ENCODE assay signal across 8 mouse cellular contexts in genomic region chr9:107533791-107534407, GRCm38 (mm10). TPM values are rescaled to one million over a fixed set of nuclear protein-coding genes. Genes with fewer than 3 reads are reported as not detected.
DNase-seq lines count a peak whose midpoint lies in the region; ATAC-seq and TF ChIP-seq lines count a peak whose summit lies in the region.

TSS of gene Tmem115 (plus strand) at chr9:107533945.

- H3K27ac ChIP-seq in embryonic facial prominence, embryonic 14.5 days (replicated peaks; ENCODE audit: low read depth, low read length), result peak within 1 kb of the TSS; percentile 87
- H3K27ac ChIP-seq in heart, adult 2 months, result peak within 1 kb of the TSS; percentile 91
- peak within 1 kb of the TSS; percentile 73 for H3K27ac ChIP-seq in limb, embryonic 14.5 days (replicated peaks; ENCODE audit: low read depth, low read length)
- H3K27ac ChIP-seq in midbrain, postnatal 0 days (ENCODE audit: low read depth, low read length), result peak within 1 kb of the TSS; percentile 81

- peak; percentile 80 for TF ChIP-seq POLR2A in heart, adult 2 months (IDR thresholded peaks at IDR 0.05; ENCODE audit: insufficient read depth, low read depth, low read length)
- peak; percentile 69; the same call in 1 of the 2 replicates for TF ChIP-seq POLR2A in limb, embryonic 14.5 days (IDR thresholded peaks at IDR 0.05; ENCODE audit: borderline replicate concordance, extremely low read depth, insufficient read depth, insufficient read length)

- peak; percentile 99 for ATAC-seq in embryonic facial prominence, embryonic 14.5 days (ENCODE audit: low read depth)
- peak; percentile 99 for ATAC-seq in limb, embryonic 14.5 days (ENCODE audit: low FRiP score, low read depth)
- ATAC-seq in midbrain, postnatal 0 days (ENCODE audit: low FRiP score), result peak; percentile 98

- peak within 1 kb of the TSS; percentile 91 for H3K4me3 ChIP-seq in embryonic facial prominence, embryonic 14.5 days (ENCODE audit: low read depth, low read length)
- peak within 1 kb of the TSS; percentile 89 for H3K4me3 ChIP-seq in heart, adult 2 months
- H3K4me3 ChIP-seq in limb, embryonic 14.5 days (replicated peaks; ENCODE audit: low read length), result peak within 1 kb of the TSS; percentile 89
- peak within 1 kb of the TSS; percentile 90 for H3K4me3 ChIP-seq in midbrain, postnatal 0 days (ENCODE audit: low read depth, low read length)

- no peaks in the 10 kb centered on the region for H3K27me3 ChIP-seq in embryonic facial prominence, embryonic 14.5 days (replicated peaks; ENCODE audit: control insufficient read depth, insufficient read depth, low read length)
- no peaks in the 10 kb centered on the region for H3K27me3 ChIP-seq in heart, adult 2 months (ENCODE audit: control insufficient read depth, insufficient read depth, low read length)
- no peaks in the 10 kb centered on the region for H3K27me3 ChIP-seq in limb, embryonic 14.5 days (ENCODE audit: control insufficient read depth, insufficient read depth, low read length)
- no peaks in the 10 kb centered on the region for H3K27me3 ChIP-seq in midbrain, postnatal 0 days (ENCODE audit: insufficient read depth, low read length)

- peak; percentile 52; the same call in 1 of the 2 replicates for TF ChIP-seq EP300 in heart, adult 2 months (IDR thresholded peaks at IDR 0.05; ENCODE audit: insufficient read depth, low read depth, low read length)

- H3K79me2 ChIP-seq in heart, adult 2 months (replicated peaks; ENCODE audit: control insufficient read depth, insufficient read depth, low read length), result peaks cover 9% of the 10 kb centered on the region

- H3K36me3 ChIP-seq in embryonic facial prominence, embryonic 14.5 days (ENCODE audit: control insufficient read depth, insufficient read depth, low read length), result peaks cover 17% of the 10 kb centered on the region
- H3K36me3 ChIP-seq in heart, adult 2 months (ENCODE audit: control insufficient read depth, insufficient read depth, low read length), result peaks cover 5% of the 10 kb centered on the region; the same call in 1 of the 2 replicates
- H3K36me3 ChIP-seq in limb, embryonic 14.5 days (ENCODE audit: control insufficient read depth, insufficient read depth, low read length), result peaks cover 19% of the 10 kb centered on the region
- H3K36me3 ChIP-seq in midbrain, postnatal 0 days (ENCODE audit: insufficient read depth, low read length), result peaks cover 16% of the 10 kb centered on the region

- peak within 1 kb of the TSS; percentile 98 for H3K4me2 ChIP-seq in embryonic facial prominence, embryonic 14.5 days (ENCODE audit: low read depth, low read length)
- H3K4me2 ChIP-seq in limb, embryonic 14.5 days (replicated peaks; ENCODE audit: low read depth, low read length, severe bottlenecking), result peak within 1 kb of the TSS; percentile 96
- peak within 1 kb of the TSS; percentile 98 for H3K4me2 ChIP-seq in midbrain, postnatal 0 days (ENCODE audit: low read depth, low read length, poor library complexity, severe bottlenecking)

- H3K4me1 ChIP-seq in embryonic facial prominence, embryonic 14.5 days (ENCODE audit: control insufficient read depth, insufficient read depth, low read length), result peaks cover 23% of the 10 kb centered on the region
- peaks cover 13% of the 10 kb centered on the region for H3K4me1 ChIP-seq in heart, adult 2 months (ENCODE audit: control insufficient read depth, insufficient read depth, low read length)
- peaks cover 22% of the 10 kb centered on the region for H3K4me1 ChIP-seq in limb, embryonic 14.5 days (ENCODE audit: control insufficient read depth, insufficient read depth, low read length)
- peaks cover 14% of the 10 kb centered on the region for H3K4me1 ChIP-seq in midbrain, postnatal 0 days (ENCODE audit: insufficient read depth, low read length)

- peak; percentile 98 for DNase-seq in 3T3-L1 (ENCODE audit: low read depth, low spot score)
- peak; percentile 70 to 84 for DNase-seq in adrenal gland, postnatal 4 days (ENCODE audit: low spot score in 2 of 2)
- DNase-seq in embryonic facial prominence, embryonic 14.5 days (ENCODE audit: low spot score), result peak; percentile 100
- DNase-seq in heart, adult 2 months, result peak; percentile 89 to 96
- peak; percentile 98 for DNase-seq in kidney, adult 9 months
- peak; percentile 99 for DNase-seq in limb, embryonic 14.5 days (ENCODE audit: low spot score)
- DNase-seq in midbrain, postnatal 0 days (ENCODE audit: low spot score), result peak; percentile 99
- DNase-seq in spleen, postnatal 14 days (ENCODE audit: low spot score in 2 of 2), result peak; percentile 71 to 81

- intact Hi-C loops in heart, adult 2 months (cut with DNase I), result loop anchor here (1.0 to 10.0 kb wide), 2 partner anchors 8 to 639 kb away; partner anchors contain the start of genes Cyb561d2, Manf and Nprl2

- 1% methylated on average over 38 of the region's 48 CpGs for WGBS in embryonic facial prominence, embryonic 14.5 days
- WGBS in heart, adult 2 months, result under 1% methylated on average over 48 of the region's 48 CpGs
- under 1% methylated on average over 48 of the region's 48 CpGs for WGBS in limb, embryonic 14.5 days
- under 1% methylated on average over 48 of the region's 48 CpGs for WGBS in midbrain, postnatal 0 days

- no peaks in the 10 kb centered on the region for H3K9me3 ChIP-seq in embryonic facial prominence, embryonic 14.5 days (ENCODE audit: control insufficient read depth, low read length)
- H3K9me3 ChIP-seq in limb, embryonic 14.5 days (ENCODE audit: control insufficient read depth, low read length), result no peaks in the 10 kb centered on the region
- H3K9me3 ChIP-seq in midbrain, postnatal 0 days (ENCODE audit: low read length), result no peaks in the 10 kb centered on the region

- H3K9ac ChIP-seq in embryonic facial prominence, embryonic 14.5 days (ENCODE audit: low read depth, low read length), result peak within 1 kb of the TSS; percentile 94
- H3K9ac ChIP-seq in heart, adult 2 months (ENCODE audit: low read depth, low read length), result peak within 1 kb of the TSS; percentile 93
- peak within 1 kb of the TSS; percentile 91 for H3K9ac ChIP-seq in limb, embryonic 14.5 days (ENCODE audit: low read depth, low read length, severe bottlenecking)
- H3K9ac ChIP-seq in midbrain, postnatal 0 days (replicated peaks; ENCODE audit: low read length, poor library complexity, severe bottlenecking), result peak within 1 kb of the TSS; percentile 90

- peak; percentile 57 for TF ChIP-seq CTCF in heart, adult 2 months (IDR thresholded peaks at IDR 0.05)
- peak; percentile 46; the same call in 1 of the 2 replicates for TF ChIP-seq CTCF in midbrain, postnatal 0 days (IDR thresholded peaks at IDR 0.05)

RNA-seq across cellular contexts. Expression of gene Tmem115, which starts in this region (rescaled TPM):
- 10 to 100 TPM; 40.8 to 44.6 TPM for total RNA-seq in adrenal gland, postnatal 4 days (2021)
- 53.1 and 56.1 TPM in 2 replicates for polyA plus RNA-seq in embryonic facial prominence, embryonic 14.5 days (2014; fragmentation: Nextera tagmentation; extraction: Ambion mirVana)
- total RNA-seq in heart, adult 2 months (2021), result 10 to 100 TPM; 20.3 to 22.9 TPM
- 25.9 and 28.3 TPM in 2 replicates for polyA plus RNA-seq in heart, adult 2 months (2012; rRNA removed)
- 34.9 and 41.3 TPM in 2 replicates for polyA plus RNA-seq in limb, embryonic 14.5 days (2012; rRNA removed)
- polyA plus RNA-seq in limb, embryonic 14.5 days (2014; fragmentation: Nextera tagmentation; extraction: Ambion mirVana), result 54.1 and 58.8 TPM in 2 replicates
- total RNA-seq in midbrain, postnatal 0 days (2014; rRNA removed), result 57.8 and 70.4 TPM in 2 replicates
- 51.9 and 53.6 TPM in 2 replicates for polyA plus RNA-seq in midbrain, postnatal 0 days (2015; fragmentation: Nextera tagmentation; extraction: Ambion mirVana)

Comparison
In these comparisons a context has a peak if more than half of its experiments do, and no peak if none do; other contexts are left out.
1. Peak in every context shown above with its lines: DNase-seq, ATAC-seq, H3K4me3 ChIP-seq and H3K27ac ChIP-seq.